Mouse (Mus musculus) A20 (cell line): Measurements from ENCODE around the gene AU040320.
A peak's percentile ranks its signal among the peaks of the same experiment; 100 is the strongest.

Experiments used
- DNase-seq: peaks from one replicate; pipeline ENCODE4 v3.0.0-alpha.2; 2011; ENCODE audit warnings: low read depth, low spot score

AU040320 gene

DNA sequence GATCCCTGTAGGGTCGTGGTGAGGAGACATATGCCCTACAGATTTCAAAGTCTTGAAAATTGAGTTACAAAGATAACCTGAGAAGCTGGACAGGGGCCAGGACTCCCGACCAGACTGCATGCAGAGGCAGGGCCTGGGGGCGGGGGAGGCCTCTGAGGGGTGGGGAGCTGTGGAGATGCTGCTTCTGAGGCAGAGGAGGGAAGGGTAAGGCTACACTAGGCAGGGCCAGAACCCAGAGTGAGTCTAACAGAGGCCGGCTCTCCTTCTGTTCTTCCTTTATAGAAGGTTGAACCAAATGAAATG, 97.4 kb downstream of the AU040320 start:
- no peak for DNase-seq

DNA sequence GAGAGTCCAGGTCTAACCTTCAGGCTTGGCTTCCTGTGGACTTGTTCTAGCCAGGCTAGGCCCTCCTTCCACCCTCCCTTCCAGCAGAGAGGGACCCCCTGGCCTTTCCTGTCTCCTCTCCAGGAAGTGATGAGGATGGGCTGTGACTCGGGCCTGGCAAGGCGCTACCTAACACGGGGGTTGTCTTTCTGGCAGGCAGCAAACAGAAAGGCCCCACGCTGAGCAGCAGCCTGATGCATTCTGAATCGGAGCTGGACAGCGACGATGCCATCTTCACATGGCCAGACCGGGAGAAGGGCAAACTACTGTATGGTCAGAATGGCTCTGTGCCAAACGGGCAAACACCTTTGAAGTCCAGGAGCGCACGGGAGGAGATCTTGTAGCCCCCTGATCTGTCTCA, 99.6 kb downstream of the AU040320 start:
- no peak for DNase-seq

DNA sequence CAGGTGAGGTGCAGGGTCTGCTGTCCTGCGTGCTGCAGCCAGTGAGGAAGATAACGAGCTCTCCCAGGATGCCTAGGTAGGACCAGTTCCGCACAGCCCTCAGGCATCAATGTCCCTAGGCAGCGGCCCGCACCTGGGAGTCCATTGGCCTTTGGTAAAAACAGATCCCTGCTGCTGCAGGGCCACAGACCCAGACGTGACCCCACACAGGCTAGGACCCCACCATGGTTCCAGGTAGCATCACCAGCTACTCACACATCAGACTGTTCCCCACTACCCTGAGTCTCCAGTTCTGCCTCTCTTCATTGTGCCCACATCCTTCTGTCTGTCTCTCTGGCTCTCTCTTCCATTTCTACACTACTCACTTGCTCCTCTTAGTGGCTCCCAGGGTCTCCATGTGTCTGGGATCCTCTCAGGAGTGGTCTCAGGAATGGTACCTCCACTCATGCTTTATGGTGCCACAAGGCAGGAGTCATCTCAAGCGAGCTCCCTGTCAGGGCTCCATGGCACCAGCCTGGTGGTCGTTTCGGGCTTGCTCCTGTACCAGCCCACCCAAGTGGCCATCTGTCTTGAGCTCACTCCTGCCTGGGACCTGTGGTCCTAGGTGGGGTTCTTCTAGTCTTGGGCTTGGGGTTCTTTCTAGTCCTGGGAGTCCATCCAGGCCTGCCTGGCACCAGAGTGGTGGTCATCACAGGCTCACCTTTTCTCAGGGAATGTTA, 107.1 kb downstream of the AU040320 start:
- DNase-seq: no peak

DNA sequence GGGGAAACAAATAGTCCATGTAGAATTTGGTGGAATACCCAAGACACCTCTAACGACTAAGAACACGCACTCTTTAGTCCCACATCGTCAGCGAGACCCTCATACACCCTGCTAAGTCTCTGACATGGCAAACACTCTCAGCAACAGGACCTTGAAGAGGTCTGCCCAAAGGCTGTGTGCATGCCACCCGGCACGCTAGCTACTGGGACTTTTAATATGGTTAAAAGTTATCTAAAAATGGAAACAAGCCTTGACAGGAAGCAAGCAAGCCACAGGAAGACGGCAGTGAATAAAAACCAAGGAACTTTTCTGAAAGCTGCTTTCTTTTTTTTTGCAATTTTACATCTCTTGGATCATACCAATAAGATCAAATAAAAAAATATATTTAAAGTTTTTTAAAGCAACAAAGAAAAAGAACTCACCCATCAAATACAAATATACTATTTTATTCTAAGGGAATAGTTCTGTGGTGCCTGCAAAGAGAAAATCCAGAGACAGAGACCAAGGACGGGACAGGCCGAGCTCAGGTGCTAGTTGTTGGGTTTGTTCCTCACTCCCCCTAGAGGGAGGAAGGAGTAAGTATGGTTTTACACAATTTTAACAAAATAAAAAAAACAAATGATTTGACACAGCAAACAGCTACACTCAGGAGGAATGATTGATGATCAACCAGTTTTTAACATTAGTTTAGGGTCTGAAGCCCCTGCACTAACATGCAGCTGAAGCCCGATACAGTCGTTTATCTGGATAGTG, 108.3 kb downstream of the AU040320 start:
- DNase-seq: peak; percentile 29

DNA sequence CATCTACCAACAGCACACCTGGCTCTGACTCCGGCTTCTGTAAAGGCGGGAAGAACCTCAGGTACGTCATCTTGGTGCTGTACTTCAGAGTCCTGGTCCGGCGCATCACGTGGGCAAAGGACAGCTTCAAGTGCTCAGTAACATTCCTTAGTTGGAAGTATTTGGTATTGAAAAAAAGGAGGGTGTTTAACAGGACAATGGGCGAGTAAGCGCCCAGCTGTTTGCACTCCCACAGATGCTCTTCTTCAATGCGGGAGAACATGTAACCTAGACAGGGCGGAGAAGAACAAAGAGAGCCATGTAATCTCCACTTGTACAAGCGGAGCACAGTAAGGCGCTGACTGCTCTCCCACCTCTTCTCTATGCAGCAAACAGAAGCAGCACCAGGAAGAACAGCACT, 115.4 kb downstream of the AU040320 start:
- no peak for DNase-seq

DNA sequence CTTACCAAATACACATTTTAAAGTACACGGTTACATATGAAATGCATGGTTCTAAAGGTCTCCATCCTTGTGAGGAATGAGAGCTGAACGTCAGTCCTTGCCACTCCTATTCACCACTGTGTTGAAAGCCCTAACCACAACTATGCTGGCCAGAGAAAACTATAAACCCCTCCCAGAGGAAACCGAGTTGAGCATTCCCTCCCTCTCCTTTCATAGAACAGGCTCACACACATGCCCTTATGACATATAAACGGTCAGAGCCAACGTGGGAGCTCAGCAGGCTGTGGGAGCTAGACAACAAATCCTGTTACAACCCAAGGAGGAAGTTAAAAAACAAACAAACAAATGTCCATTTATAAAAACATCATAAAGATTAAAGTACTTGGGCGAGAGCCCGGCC, 119.4 kb downstream of the AU040320 start:
- DNase-seq: no peak

DNA sequence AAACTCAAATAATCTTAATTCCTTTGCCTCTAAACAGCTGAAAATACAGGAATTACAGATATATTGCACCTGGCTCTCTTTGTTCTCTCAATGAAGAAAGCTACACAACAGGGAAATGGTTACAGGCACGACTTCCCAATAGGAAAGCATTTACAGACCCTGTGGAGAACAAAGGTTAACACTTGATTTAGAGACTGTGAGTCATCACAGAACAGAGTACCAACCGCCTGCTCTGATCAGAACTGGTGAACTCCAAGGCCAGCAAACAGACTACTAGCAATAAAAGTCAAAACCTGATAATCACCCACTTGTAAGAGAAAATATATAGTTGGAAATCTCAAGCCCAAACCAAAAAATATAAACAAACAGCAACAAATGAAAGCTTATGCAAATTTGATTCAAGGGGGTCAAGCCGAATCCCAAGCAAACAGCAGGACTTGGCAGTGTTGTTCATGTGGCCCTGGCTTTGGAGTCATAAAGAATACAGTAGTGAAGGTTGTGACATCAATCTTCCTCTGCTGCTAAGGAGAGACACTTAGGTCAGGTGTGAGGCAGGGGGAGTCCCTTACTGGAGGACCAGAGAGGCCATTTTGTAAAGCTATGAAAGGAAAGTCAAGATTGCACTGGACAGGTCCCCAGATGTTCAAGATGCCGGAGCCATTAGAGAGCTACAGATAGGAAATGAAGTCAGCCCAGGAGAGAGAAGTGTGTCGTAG, 126.4 kb downstream of the AU040320 start:
- no peak for DNase-seq

DNA sequence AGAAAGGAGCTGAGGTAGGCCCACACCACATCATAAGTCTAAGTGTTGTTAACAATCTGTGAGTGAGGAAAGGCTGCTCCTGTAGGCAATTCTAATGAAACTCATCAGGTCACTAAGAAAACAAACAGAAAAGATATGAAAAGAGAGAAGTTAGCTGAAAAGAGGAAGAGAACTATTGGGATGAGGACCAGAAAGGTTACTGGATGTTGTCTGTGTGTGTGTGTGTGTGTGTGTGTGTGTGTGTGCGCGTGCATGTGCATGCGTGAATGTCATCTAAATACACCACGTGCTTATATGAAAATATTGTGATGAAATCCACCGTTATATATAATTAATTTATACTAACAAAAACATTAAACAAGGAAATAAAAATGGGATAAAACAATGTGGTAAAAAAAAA, 130.3 kb downstream of the AU040320 start:
- no peak for DNase-seq

DNA sequence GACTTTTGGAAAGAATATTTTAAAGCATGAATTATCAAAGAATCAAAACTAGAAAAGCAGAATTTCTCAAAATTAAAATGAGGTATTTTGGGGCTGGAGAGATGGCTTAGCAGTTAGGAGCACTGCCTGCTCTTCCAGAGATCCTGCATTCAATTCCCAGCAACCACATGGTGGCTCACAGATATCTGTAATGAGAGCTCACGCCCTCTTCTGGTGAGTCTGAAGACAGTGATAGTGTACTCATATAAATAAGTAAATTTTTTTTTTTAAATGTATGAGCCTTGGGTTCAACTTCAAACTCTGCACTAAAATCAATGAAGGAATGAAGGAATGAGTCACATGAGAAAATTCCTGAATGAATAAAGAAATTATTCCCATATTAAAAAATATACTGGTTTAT, 132.6 kb downstream of the AU040320 start:
- peak; percentile 12 for DNase-seq

DNA sequence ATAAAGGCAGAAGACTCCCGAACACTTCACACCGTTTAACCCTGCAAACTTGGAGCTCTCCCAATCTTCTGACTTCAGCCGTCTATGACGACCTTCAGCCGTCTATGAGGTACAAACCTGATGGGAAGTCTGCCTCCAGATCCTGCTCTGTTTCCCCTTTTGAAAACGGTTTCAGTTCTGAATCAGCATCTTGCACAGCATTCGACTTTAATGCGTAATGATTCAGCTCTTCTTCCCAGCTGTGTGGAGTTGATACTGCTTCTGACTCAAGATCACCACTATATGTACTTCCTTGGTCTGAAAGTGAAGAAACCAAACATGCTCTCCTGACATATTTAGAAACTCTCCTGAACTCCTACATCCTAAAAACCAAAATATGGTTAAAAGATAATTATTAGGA, 136.5 kb downstream of the AU040320 start:
- no peak for DNase-seq
